Mouse (Mus musculus): ENCODE measurements around the gene Slc6a11. TPM values are rescaled to one million over a fixed set of nuclear protein-coding genes. Genes with fewer than 3 reads are reported as not detected.
A peak's percentile ranks its signal among the peaks of the same experiment; 100 is the strongest.

Gene Slc6a11
- not detected for total RNA-seq (2022)

- DNase-seq (ENCODE audit: low spot score): no peak
Observed at GRCm38 (mm10) chr6:114131122-114131872, at the start of gene Slc6a11. Slc6a11 (plus strand) TSS chr6:114131241.

- DNase-seq (ENCODE audit: low spot score): no peak
Observed at GRCm38 (mm10) chr6:114087106-114087505, 43.9 kb upstream of the Slc6a11 start.

- DNase-seq (ENCODE audit: low spot score): peak; percentile 63
Observed at GRCm38 (mm10) chr6:114089626-114090025, 41.4 kb upstream of the Slc6a11 start.

- no peak for DNase-seq (ENCODE audit: low spot score)
Observed at GRCm38 (mm10) chr6:114092216-114092615, 38.8 kb upstream of the Slc6a11 start.

GRCm38 (mm10) chr6:114094251-114094650 lies 36.8 kb upstream of the Slc6a11 start:
- no peak for DNase-seq (ENCODE audit: low spot score)

GRCm38 (mm10) chr6:114096574-114096973 lies 34.5 kb upstream of the Slc6a11 start:
- no peak for DNase-seq (ENCODE audit: low spot score)

- DNase-seq (ENCODE audit: low spot score): no peak
Observed at GRCm38 (mm10) chr6:114101923-114102322, 29.1 kb upstream of the Slc6a11 start.

- no peak for DNase-seq (ENCODE audit: low spot score)
Observed at GRCm38 (mm10) chr6:114119507-114119906, 11.5 kb upstream of the Slc6a11 start.

- DNase-seq (ENCODE audit: low spot score): no peak
Observed at GRCm38 (mm10) chr6:114125530-114125929, 5.5 kb upstream of the Slc6a11 start.

GRCm38 (mm10) chr6:114132472-114132871 lies 1.4 kb downstream of the Slc6a11 start:
- DNase-seq (ENCODE audit: low spot score): no peak

GRCm38 (mm10) chr6:114132916-114133315 lies 1.9 kb downstream of the Slc6a11 start:
- no peak for DNase-seq (ENCODE audit: low spot score)

GRCm38 (mm10) chr6:114138970-114139369 lies 7.9 kb downstream of the Slc6a11 start:
- DNase-seq (ENCODE audit: low spot score): no peak

- DNase-seq (ENCODE audit: low spot score): no peak
Observed at GRCm38 (mm10) chr6:114141481-114141880, 10.4 kb downstream of the Slc6a11 start.

GRCm38 (mm10) chr6:114142480-114142879 lies 11.4 kb downstream of the Slc6a11 start:
- DNase-seq (ENCODE audit: low spot score): no peak

- DNase-seq (ENCODE audit: low spot score): no peak
Observed at GRCm38 (mm10) chr6:114143544-114143943, 12.5 kb downstream of the Slc6a11 start.

GRCm38 (mm10) chr6:114144447-114145105 lies 13.5 kb downstream of the Slc6a11 start:
- DNase-seq (ENCODE audit: low spot score): no peak

- no peak for DNase-seq (ENCODE audit: low spot score)
Observed at GRCm38 (mm10) chr6:114145650-114146329, 14.7 kb downstream of the Slc6a11 start.

- peak; percentile 6 for DNase-seq (ENCODE audit: low spot score)
Observed at GRCm38 (mm10) chr6:114155720-114156119, 24.7 kb downstream of the Slc6a11 start.

- DNase-seq (ENCODE audit: low spot score): no peak
Observed at GRCm38 (mm10) chr6:114158811-114159210, 27.8 kb downstream of the Slc6a11 start.

- DNase-seq (ENCODE audit: low spot score): no peak
Observed at GRCm38 (mm10) chr6:114160732-114161131, 29.7 kb downstream of the Slc6a11 start.

GRCm38 (mm10) chr6:114174052-114174397 lies 43.0 kb downstream of the Slc6a11 start:
- DNase-seq (ENCODE audit: low spot score): no peak

- no peak for DNase-seq (ENCODE audit: low spot score)
Observed at GRCm38 (mm10) chr6:114174398-114175140, 43.5 kb downstream of the Slc6a11 start.
